Mouse (Mus musculus) spleen, postnatal 36 days (tissue): ENCODE data around the gene Med12l.

Experiments used
- DNase-seq, 2 experiments: peaks; one replicate each; pipeline ENCODE4 v3.0.0; 2022; ENCODE audit warnings: low spot score in 2 of 2, mixed read lengths in 1 of 2

Gene Med12l

DNA sequence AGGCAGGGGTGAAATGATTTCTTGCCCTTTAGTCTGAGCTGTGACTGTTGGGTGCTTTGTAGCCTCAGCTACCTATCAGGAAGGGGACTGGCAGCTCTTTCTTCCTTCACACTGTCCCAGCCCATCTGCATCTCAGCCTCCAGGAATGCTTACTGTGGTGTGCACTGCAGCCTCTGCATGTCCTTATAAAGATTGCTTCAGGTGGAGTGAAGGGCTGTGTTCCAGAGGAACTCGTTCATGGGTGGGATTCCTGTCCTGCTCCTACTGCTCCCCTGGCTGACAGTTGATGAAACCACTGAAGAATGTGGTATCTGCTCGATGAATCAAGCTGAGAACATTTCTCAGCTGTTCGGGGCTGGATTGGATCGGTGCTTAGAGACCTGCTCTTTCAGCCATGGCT is 181.7 kb downstream of the Med12l start:
- no peak for DNase-seq

DNA sequence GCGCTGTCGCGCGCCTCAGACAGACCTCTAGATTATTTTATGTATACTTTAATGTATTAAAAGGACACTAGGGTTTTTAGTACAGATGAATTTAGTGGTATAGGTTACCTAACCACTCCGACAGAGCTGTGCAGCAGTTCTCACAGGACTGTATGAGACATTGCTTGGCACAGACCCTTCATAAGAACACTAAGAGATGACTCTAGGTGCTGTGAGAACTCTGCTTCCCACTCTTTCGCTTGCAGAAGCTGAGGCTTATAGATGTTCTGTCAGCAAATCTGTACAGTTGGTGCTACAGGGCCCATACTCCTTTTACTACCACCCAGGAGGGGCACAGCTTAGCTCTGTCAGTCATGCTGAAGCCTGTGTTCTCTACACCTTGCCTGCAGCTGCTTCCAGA is 186.0 kb downstream of the Med12l start:
- DNase-seq, result no peak

DNA sequence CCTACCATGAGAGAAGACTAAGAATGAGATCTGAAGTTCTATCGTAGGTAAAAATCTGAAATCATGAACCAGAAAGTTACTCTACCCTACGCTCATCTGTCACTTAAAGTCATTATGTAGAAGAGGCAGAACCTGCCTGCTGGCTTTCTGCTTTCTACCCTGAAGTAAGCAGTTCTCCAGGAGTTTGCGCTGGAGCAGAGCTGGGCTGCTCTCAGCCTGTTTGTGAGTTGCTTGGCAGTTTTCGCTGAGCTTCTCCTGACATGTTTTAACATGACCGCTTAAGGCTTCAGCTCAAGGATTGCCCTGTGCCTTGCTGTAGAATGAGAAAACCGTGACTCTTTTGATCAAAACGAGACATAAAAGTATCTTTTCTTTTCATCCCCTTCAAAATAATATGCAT is 188.5 kb downstream of the Med12l start:
- no peak for DNase-seq

DNA sequence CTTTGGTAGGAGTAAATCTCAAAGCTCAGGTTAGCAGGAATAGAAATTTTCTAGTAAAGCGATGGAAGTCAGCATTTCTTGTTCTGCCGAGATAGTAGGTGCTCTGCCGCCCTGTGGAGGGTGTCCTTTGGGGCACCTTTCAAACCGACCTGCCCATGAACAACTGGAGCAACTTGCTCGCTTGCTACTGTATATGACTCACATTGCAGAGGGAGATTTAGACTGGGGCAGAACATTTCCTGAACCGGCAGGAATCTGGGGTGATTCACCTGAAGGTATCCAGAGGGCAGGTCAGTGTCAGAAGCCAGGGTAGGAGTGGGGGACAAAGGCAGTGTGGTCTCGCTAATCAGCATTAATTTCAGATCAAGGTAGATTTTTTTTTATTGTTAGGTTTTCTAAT is 189.3 kb downstream of the Med12l start, which contains the start of gene Gpr87:
Gene Gpr87, minus strand, starts transcription at position 167 of the 400 bp plus-strand sequence.
- DNase-seq, result no peak

DNA sequence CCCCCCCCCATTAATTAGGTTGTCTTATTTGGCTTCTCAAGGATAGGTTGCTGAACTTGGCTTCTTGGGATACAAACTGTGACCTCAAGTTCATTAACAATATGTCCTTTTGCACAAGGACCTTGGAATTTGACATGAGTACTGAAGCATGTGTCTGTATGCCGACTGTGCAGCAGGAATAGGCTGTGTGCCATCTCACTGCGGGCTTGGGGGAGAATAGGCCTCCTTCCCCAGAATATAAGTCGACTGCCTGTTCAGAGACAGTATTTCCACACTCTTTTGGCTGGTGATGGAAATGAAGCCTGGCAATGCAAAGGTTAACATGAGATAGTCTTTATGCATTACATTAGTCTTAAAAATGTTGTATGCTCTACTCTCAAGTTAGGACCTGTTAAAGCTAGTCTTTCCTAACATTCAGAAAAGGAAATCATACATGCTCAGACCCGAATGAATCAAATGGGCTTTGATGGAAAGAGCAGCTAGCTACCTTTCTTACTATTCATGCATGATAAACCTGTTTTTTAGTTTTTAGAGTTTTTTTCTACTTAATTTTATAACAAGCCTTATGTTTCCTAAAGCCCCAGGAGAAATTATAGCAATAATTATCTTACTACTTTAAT is 191.8 kb downstream of the Med12l start:
- DNase-seq, result no peak

DNA sequence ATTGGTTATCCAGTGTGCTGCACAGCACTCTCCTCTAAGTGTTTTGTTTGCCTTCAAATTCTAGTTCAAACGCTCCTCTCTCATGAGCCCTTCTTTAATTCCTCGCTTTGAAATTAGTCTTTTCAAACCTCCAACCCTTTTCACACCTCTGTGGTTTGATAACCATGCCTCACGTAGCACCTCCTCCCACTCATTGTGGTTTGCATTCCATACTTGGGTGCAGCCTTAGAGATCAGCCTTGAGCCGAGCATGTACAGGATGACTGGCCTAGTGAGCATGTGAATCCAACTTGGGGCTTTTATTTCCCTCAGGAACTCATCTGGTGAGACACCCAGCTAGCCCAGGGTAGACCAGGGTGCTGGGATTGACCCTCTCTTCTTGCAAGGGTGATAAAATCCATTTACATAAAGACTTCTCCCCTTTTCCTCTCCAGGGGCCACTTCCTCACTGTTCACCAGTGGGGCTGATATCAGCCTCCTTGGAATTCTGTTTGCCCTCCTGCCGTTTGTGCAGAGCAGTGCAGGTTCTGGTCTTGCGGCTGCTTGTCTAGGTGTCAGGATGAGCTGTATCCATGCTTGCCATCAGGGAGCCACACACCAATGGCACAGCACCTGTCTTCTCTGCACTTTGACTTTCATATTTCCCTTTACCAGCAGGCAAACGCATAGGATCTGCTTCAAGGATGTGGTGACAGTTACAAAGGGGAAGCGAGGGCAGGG is 198.3 kb downstream of the Med12l start:
- DNase-seq, result no peak

DNA sequence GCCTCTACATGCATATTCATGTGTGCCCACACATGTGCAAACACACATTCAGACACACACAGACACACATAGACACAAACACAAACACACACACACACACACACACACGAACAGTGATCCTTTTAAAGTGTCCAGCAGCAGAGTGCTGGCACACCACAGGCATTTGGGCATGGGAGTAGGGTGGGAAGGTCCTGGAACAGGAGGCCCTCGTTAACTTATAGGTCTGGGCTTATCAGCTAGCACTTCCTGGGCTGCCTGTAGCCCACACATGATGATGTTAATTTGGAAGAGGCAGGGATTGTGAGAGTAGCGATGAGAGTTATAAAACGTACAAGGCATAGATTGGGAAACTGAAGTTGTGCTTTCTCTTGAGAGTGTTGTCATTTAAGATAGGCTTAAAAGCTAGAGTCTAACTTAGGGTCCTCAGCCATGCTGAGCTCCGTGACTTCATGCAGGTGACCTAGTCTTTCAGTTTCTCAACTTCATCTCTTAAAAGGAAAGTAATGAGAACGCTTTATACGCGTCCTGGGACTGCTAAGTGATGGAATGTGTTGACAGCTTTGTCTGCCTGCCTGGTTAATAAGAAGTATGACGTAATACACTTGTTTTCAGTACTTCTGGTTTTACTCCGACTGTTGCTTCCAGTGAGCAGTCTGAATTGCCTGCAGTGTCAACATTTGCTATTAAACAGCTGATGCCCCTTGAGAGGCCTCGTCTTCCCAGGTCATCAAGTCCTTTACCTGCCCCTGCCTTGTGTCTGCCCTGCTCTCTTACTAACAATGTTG is 199.3 kb downstream of the Med12l start:
- DNase-seq, result no peak

DNA sequence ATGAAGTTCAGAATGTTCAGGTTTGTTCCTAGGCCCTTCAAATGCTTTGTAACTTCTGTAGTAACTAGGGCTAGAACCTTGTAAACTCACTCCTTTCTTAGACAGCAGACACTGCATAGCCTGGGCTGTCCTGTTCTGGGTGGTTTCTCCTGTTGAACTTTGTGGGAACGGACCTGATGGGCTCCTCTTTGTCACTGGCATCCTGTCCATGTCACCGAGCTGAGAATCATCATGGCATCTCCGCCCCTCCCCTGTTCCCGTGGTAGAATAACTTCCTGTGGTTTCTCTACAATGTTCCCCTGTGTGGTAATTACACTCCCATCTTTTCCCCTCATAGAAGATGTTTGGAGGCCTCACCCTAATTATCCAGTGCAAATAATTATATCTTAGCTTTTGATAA is 200.3 kb downstream of the Med12l start:
- no peak for DNase-seq

DNA sequence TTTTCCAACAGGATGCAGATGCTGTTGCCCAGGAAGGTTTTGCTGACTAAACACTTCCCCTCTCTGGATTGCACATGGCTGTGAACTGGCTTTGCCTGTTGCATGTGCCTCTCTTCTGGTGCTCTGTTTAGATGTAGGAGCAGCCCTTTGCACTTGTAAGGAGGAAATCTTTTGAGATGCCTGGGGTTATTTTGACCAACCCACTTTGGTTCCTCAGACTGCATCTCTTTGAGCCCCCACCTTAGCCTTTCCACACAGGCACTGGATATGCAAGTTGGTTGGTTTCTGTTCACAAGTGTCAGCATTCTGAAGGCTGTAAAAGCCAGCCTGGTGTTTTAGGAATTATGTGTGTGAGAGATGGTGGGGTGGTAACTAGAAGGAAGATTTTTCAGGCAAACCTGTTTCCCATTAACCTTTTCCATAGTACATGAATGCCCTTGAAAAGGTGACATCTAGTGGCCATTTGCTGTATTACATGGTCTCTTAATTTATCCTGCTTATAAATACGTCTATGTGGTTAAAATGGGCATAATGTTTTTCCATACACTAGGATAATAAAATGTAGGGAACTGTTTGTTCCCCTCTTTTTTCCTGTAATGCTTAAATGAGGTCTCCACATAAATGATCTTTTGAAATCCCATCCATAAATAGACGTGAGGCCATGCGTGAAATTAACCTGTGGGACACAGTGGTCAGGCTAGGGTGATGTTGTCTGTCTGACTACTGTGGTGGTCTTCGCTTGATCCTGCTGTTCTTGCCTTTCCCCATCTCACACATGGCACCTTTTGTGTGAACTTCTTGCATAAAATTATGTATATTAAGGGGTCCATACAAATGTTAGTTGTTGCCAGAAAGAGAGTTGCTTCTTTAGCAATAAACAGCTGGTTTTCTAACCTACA is 203.3 kb downstream of the Med12l start:
- peak in 1 of 2 experiments; percentile 43 for DNase-seq

DNA sequence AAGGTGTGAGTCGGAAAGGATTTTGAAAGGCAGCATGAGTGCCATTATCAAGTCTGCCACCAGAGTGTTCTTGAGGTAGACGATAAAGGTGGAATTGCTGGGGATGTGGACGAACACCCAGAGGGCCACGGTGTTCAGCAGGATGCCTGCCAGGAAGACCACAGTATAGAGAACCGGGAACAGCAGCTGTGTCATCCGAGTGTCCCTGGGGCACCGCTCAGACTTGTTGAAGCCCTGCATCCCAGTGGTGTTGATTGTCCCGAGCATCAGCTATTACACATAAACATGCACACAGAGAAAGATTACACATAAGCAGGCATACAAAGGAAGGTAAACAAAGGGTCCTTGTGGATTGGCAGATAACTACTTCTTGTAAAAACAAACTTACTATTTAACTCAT is 204.5 kb downstream of the Med12l start:
- no peak for DNase-seq

DNA sequence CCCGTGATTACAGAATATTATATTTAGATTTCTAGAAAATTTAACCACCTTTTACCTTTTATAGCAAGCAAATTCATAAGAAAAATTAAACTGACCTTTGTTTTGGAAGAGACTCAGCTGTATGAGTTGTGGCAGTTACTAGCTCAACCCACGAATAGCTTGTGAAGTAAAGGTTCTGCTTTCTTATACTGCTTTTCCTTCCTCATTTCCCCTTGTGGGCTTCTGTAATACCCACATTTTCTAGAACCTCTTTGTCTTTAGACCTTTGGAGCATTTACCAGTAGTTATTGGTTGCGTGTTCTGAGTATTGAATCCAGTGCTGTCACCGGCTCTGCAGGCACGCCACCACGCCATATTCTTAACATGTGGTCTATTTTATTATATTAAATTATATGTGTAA is 205.1 kb downstream of the Med12l start, which contains the start of gene P2ry13:
Gene P2ry13, minus strand, starts transcription at position 156 of the 400 bp plus-strand sequence.
- DNase-seq, result peak; percentile 26 to 48

DNA sequence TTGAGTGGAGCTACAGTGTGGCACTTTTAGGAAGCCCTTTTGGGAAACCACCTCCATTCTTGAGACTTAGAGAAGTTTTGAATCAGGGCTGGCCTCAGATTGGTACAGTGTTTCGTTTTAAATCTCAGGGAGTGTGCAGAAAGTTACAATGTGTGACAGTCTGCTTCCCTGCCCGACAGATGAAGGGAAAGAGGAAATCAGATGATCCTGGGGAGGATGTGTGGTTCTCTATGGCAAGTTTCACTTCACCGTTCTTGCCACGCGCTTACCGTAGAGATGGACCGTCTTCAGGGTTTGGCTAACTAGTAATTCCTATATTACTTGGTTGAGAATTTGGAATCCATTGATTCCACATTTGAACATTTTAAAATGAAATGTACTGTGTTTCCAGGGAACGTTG is 206.2 kb downstream of the Med12l start:
- DNase-seq, result peak; percentile 36 to 41

DNA sequence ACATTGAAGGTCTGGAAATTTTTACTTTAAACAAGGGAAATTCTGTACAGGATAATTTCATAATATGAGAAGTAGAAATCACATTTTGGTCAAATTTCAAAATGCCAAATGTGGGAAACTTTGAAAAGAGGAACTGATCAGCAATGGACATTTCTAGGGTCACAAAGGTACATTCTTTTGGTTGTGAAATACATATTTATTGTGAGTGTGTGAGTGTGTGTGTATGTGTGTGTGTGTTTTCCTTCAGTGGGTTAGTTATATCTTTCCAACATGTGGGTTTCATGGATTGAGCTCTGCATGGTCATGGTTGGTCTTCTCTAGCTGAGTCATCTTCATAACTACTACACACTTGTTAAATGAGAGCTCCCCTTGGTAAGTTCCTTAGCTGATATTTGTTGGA is 206.8 kb downstream of the Med12l start:
- DNase-seq, result no peak

DNA sequence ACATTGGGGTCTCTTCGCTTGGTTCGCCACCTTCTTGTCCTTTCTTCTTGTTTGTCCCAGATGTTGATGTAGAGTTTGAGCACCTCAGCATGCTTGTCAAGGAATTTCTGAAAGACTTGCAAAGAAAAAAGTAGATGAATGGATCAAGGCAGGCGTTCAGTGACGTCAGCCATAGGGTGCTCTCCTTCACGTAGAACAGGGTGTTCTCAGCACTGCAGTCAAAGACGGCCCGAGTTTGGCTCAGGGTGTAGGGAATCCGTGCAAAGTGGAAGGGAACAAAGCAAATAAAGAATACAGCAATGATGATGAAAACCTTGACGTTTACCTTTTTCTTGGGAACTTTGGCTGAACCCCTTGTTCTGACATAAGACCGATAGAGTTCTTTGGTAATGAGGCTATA is 211.6 kb downstream of the Med12l start:
- no peak for DNase-seq

DNA sequence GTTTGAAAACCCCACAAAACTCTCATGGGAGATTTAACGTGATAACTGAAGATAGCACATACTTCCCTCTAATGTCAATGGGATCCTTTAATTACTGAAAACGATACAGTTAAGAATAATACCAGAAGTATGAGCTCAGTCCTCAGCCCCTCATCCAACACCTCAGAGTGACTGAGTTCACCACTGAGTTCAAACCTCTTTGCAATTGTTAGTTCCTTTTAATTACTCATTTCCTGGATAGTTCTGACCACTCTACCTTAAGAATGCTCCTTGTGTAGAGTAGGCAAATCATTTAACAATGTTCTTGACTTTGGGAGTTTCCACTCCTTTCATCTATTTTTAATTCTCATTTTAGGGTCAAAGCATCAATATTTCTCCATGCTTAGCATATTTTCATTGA is 213.7 kb downstream of the Med12l start:
- no peak for DNase-seq

DNA sequence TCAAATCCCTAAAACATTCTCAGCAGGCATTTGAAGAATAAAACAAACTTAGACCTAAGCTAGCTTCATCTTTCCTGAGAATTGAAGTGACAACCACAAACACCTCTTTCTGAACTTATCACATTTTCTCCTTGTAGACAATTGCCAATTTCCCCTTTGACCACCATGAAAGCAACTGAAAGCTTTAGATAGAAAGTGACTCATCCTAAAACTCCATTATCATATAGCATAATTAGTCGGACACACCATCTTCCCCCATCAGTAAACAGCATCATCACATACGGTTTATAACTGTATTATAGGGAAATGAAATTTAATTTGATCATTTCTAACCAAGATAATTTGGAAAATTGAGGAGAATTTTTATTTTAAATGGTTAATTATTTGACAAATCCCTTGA is 216.7 kb downstream of the Med12l start:
- no peak for DNase-seq

DNA sequence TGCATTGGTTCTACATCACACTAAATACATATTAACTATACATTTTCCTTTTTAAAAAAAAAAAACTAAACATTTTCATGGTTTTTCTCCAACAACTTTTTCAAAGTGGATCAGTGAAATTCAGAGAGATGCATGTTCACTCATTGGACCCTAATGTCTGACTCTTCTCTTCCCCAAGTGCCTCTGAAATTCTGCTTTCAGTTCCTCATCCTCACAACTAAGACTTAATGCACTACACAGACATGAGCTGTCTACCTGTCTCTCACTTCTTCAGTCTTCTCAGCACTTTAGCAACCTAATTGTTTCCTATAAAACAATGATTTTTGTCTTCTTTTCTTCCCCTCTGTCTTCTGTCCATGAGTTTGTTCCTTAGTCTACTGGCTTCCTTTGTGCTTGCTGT is 219.8 kb downstream of the Med12l start:
- DNase-seq, result peak; percentile 37 to 59

DNA sequence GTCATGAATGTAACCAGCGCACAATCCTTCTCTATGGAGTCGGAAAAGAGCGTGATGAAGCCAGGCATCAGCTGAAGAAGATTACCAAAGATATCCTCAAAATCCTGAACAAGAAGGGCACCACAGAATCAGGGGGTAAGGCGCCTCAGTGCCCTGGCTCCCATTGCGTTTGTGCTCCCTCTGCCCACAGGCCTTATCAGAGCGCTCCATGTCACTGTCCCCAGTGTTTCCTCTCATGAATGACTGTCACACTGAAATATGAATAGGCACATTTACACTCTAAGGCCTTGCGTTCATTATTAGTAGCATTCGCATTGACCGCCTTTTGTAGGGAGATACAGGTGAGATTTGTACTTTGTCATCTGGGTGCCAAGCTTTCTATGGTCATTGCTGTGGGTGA is 222.1 kb downstream of the Med12l start:
- no peak for DNase-seq

DNA sequence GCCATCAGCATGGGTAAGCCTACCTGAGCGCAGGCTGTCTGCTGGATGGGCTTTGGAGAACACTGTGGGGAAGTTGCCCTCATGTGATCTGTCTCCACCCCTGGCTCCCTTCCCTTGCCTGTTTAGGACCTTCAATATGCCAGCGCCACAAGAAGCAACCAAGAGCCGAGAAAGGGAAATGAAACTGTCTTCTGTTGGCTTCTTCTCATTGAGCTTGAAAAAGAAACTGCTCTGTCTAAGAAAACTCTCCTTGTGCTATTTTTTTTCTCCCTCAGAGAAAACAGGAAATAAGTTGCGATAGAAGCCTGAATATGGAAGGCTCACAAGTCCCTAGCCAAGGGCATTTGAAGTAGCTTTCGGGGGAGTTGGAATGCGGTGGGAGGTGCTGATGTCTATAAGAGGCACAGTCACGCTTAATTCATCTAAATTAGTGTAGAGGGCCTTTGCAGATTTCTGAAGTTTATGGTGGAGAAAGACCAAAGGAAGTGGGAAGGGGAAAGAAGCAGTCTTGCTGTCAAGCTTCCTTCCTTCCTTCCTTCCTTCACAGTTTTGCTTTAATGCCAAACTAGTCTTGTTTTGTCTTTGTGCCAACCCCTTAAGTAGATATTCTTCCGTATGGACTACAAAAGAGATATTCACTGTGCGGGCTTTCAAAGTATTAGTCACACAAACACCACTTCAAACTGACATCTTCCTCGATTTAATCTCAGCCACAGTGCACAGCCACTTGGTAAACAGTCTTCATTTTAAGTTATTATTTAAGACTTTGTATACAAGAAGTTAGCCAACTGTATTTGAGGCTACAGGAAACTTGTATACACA is 223.3 kb downstream of the Med12l start:
- peak; percentile 71 to 80 for DNase-seq

DNA sequence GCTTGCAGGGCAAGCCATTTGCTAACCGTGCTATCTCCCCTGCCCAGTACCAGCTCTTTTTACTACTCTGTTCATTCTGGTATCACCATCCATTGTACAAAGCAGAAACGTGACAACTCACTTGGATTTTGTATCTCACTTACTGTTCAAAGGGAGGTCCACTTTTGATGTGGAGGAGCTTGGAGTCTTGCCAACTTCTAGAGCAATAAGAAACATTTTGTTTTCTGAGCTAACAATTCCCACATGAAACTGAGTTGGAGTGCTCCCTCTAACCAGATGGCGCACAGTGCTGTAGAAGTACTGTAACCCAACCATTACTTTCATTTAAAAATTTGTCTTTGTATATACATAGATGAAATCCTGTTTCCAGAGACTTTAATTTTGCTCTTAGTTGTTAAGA is 225.3 kb downstream of the Med12l start:
- DNase-seq, result no peak

DNA sequence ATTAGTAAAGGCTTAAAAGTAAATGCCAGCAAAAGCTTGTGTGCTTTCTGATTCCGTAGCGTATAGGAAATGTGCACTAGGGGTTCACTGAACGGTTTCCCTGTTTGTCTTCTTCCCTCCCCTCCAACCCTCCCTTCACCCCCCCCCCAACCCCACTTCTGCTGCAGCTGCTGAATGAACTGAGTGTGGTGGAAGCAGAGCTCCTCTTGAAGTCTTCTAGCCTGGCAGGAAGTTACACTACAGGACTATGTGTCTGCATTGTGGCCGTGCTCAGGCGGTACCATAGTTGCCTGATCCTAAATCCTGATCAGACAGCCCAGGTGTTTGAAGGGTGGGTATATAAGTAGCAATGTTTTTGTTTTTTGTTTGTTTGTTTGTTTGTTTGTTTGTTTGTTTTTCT is 229.3 kb downstream of the Med12l start:
- DNase-seq, result peak in 1 of 2 experiments; percentile 30
